Mouse (Mus musculus): ENCODE data around the gene Kcna7. TPM values are rescaled to one million over a fixed set of nuclear protein-coding genes. Genes with fewer than 3 reads are reported as not detected.

The Kcna7 gene
- total and polyA plus RNA-seq, 2 experiments from 2014 or later = 0.06 TPM; not detected in 1

DNA sequence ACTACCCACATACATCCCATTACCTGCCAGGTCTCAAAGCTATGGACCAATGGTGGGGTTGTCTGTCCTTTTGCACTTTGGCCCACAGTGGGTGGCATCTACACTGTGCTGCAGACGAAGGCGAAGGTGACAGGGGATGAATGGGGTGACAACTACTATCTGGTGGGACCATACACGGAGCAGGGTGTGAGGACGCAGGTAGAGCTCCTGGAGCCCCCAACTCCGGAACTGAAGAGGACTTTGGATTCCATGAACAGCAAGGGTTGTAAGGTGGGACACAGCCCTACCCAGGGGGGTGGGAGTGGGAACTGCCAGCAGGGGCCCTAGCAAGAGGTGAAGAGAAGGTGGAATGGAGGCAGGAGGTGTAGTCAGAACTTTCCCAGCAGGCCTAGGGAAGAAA is 31.0 kb downstream of the Kcna7 start:
- Histone ChIP-seq H3K27me3 (ENCODE audit: insufficient read depth, low read length) (no peaks in the 10 kb centered on the region), H3K4me2 (ENCODE audit: low read depth, low read length, poor library complexity, severe bottlenecking) (no peak overlapping the region), H3K4me3 (ENCODE audit: low read depth, low read length) (no peak overlapping the region), H3K27ac (ENCODE audit: low read depth, low read length) (no peak overlapping the region), H3K36me3 (ENCODE audit: insufficient read depth, low read length) (peaks cover 15% of the 10 kb centered on the region; the same call in 1 of the 2 replicates), H3K4me1 (ENCODE audit: insufficient read depth, low read length) (peaks cover 15% of the 10 kb centered on the region; the same call in 1 of the 2 replicates), H3K9me3 (ENCODE audit: low read length) (no peaks in the 10 kb centered on the region), H3K9ac (replicated peaks; ENCODE audit: low read length, poor library complexity, severe bottlenecking) (0 out of 2 replicates have a peak overlapping the region, but pooled peaks have one; percentile 19)
- WGBS = 97% methylated on average over 5 of the region's 5 CpGs
- TF ChIP-seq CTCF (IDR thresholded peaks at IDR 0.05) = no peak
- no peak for DNase-seq (ENCODE audit: low spot score)
- no peak for ATAC-seq (ENCODE audit: low FRiP score)

DNA sequence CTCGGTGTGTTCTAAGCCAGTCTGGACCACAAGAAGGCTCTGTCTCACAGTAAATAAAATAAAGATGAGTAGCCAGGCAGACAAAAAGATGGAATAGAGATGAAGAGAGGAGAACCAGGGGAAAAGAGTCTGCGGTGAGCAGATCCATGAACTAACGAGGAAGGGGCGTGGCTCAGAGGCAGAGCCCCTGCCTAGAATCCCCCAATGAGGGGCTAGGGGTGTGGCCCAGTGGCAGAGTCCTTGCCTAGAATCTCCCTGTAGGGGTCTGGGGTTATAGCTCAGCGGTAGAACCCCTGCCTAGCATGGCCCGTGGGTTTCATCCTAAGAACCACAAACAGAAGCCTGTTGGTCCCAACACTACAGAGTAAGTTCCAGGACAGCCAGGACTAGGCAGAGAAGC is 31.6 kb downstream of the Kcna7 start:
- H3K4me3 ChIP-seq (ENCODE audit: low read depth, low read length) = no peak overlapping the region
- TF ChIP-seq CTCF (IDR thresholded peaks at IDR 0.05) = no peak
- DNase-seq (ENCODE audit: low spot score) (no peak), ATAC-seq (ENCODE audit: low FRiP score) (no peak)
- no peak overlapping the region for H3K4me2 ChIP-seq (ENCODE audit: low read depth, low read length, poor library complexity, severe bottlenecking)
- H3K27ac ChIP-seq (ENCODE audit: low read depth, low read length) = no peak overlapping the region
- peaks cover 15% of the 10 kb centered on the region; the same call in 1 of the 2 replicates for H3K4me1 ChIP-seq (ENCODE audit: insufficient read depth, low read length)
- WGBS = 24% methylated on average over 6 of the region's 6 CpGs
- 0 out of 2 replicates have a peak overlapping the region, but pooled peaks have one; percentile 19 for H3K9ac ChIP-seq (replicated peaks; ENCODE audit: low read length, poor library complexity, severe bottlenecking)
- peaks cover 11% of the 10 kb centered on the region; the same call in 1 of the 2 replicates for H3K36me3 ChIP-seq (ENCODE audit: insufficient read depth, low read length)
- H3K9me3 ChIP-seq (ENCODE audit: low read length) = no peaks in the 10 kb centered on the region
- H3K27me3 ChIP-seq (ENCODE audit: insufficient read depth, low read length) = no peaks in the 10 kb centered on the region

DNA sequence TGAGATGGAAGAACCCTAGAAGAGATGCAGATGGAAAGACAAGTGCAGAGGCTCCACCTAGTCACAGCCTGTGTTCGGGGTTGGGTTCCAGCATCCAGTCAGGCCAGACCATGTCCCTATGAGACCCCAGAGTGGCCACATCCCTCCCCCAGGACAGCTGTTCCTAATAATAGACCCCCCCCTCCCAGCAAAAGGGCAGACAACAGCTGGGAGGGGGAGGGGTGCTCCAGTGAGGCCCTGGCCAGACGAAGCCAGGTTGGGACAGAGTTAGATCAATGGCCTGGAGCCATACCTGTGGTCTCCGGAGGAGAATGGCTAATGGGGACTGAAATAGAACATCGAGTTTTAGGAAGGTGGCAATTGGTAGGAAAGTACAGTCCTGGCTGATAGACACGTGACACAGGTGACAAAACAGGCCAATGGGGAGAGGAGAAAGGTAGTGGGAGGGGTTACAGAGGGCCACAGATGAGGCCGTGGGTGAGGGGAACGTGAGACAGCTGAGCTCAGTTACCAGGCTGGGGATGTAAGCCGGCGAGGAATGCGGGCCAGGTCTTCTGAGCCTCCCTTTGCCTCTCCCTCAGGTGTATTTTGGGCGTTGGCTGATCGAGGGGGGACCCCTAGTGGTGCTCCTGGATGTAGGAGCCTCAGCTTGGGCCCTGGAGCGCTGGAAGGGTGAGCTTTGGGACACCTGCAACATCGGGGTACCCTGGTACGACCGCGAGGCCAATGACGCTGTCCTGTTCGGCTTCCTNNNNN is 32.2 kb downstream of the Kcna7 start, which contains the start of gene Ruvbl2:
Gene Ruvbl2 (minus strand): TSS at position 576 of the 756 bp plus-strand sequence.
- DNase-seq (ENCODE audit: low spot score) (no peak), ATAC-seq (ENCODE audit: low FRiP score) (no peak)
- 25% methylated on average over 19 of the region's 19 CpGs for WGBS
- TF ChIP-seq CTCF (IDR thresholded peaks at IDR 0.05) = peak; percentile 22; the same call in 1 of the 2 replicates
- no peak within 1 kb of the TSS for H3K27ac ChIP-seq (ENCODE audit: low read depth, low read length)
- H3K4me3 ChIP-seq (ENCODE audit: low read depth, low read length) = no peak within 1 kb of the TSS
- H3K9ac ChIP-seq (replicated peaks; ENCODE audit: low read length, poor library complexity, severe bottlenecking) = 0 out of 2 replicates have a peak within 1 kb of the TSS, but pooled peaks have one; percentile 19
- peaks cover 15% of the 10 kb centered on the region; the same call in 1 of the 2 replicates for H3K4me1 ChIP-seq (ENCODE audit: insufficient read depth, low read length)
- H3K9me3 ChIP-seq (ENCODE audit: low read length) = no peaks in the 10 kb centered on the region
- no peaks in the 10 kb centered on the region for H3K27me3 ChIP-seq (ENCODE audit: insufficient read depth, low read length)
- peaks cover 10% of the 10 kb centered on the region for H3K36me3 ChIP-seq (ENCODE audit: insufficient read depth, low read length)
- peak within 1 kb of the TSS; percentile 21 for H3K4me2 ChIP-seq (ENCODE audit: low read depth, low read length, poor library complexity, severe bottlenecking)

- H3K36me3 ChIP-seq (ENCODE audit: insufficient read depth, low read length) = peaks cover 32% of the 10 kb centered on the region
- H3K4me2 ChIP-seq (ENCODE audit: low read depth, low read length, poor library complexity, severe bottlenecking) = no peak overlapping the region
- 92% methylated on average over 22 of the region's 22 CpGs for WGBS
These were observed 38.3 kb downstream of the Kcna7 start for GRCm38 (mm10) chr7:45443526-45444420.

GRCm38 (mm10) chr7:45446589-45446988 is 41.1 kb downstream of the Kcna7 start:
- no peak for TF ChIP-seq CTCF (IDR thresholded peaks at IDR 0.05)
- H3K4me1 ChIP-seq (ENCODE audit: insufficient read depth, low read length) = no peaks in the 10 kb centered on the region
- H3K27ac ChIP-seq (ENCODE audit: low read depth, low read length) = no peak overlapping the region
- H3K27me3 ChIP-seq (ENCODE audit: insufficient read depth, low read length) = no peaks in the 10 kb centered on the region
- H3K9me3 ChIP-seq (ENCODE audit: low read length) = no peaks in the 10 kb centered on the region
- H3K4me3 ChIP-seq (ENCODE audit: low read depth, low read length) = no peak overlapping the region
- DNase-seq (ENCODE audit: low spot score) (no peak), ATAC-seq (ENCODE audit: low FRiP score) (no peak)
- no peak overlapping the region for H3K4me2 ChIP-seq (ENCODE audit: low read depth, low read length, poor library complexity, severe bottlenecking)
- no peak overlapping the region for H3K9ac ChIP-seq (replicated peaks; ENCODE audit: low read length, poor library complexity, severe bottlenecking)
- H3K36me3 ChIP-seq (ENCODE audit: insufficient read depth, low read length) = peaks cover 23% of the 10 kb centered on the region

More at GRCm38 (mm10) chr7:45443526-45444420, 38.3 kb downstream of the Kcna7 start:
- DNase-seq (ENCODE audit: low spot score) (no peak), ATAC-seq (ENCODE audit: low FRiP score) (no peak)
- Histone ChIP-seq H3K27ac (ENCODE audit: low read depth, low read length) (no peak overlapping the region), H3K9ac (replicated peaks; ENCODE audit: low read length, poor library complexity, severe bottlenecking) (no peak overlapping the region), H3K4me3 (ENCODE audit: low read depth, low read length) (no peak overlapping the region), H3K4me1 (ENCODE audit: insufficient read depth, low read length) (no peaks in the 10 kb centered on the region), H3K27me3 (ENCODE audit: insufficient read depth, low read length) (no peaks in the 10 kb centered on the region), H3K9me3 (ENCODE audit: low read length) (no peaks in the 10 kb centered on the region)
- no peak for TF ChIP-seq CTCF (IDR thresholded peaks at IDR 0.05)

Measured in midbrain, postnatal 0 days (tissue).